Mouse (Mus musculus) liver, postnatal 0 days (tissue): ENCODE data around the gene Gse1. TPM values are rescaled to one million over a fixed set of nuclear protein-coding genes. Genes with fewer than 3 reads are reported as not detected.

ENCODE experiments used
- ATAC-seq: fragments of 200-750 bp; cut with Nextera tagmentation; 2 replicates; pipeline ENCODE4 v1.8.0; 2017; ENCODE audit warnings: mild to moderate bottlenecking, moderate library complexity
- DNase-seq: peaks from one replicate; pipeline ENCODE4 v3.0.0-alpha.2; 2016
- H3K27ac ChIP-seq: fragments of 300-500 bp; sonication (generic); 2 replicates; pipeline ENCODE4 v1.5.1; 2014; ENCODE audit warnings: antibody characterized with exemption, moderate library complexity, mild to moderate bottlenecking, low read depth
- H3K27me3 ChIP-seq: fragments of 300-500 bp; sonication (generic); 2 replicates; pipeline ENCODE4 v1.6.1; 2014; ENCODE audit warnings: low read length, control low read depth, mixed read lengths; ENCODE audit not compliant: insufficient read depth
- H3K36me3 ChIP-seq: fragments of 300-500 bp; sonication (generic); replicated peaks from 2 replicates; pipeline ENCODE4 v1.6.1; 2014; ENCODE audit warnings: mild to moderate bottlenecking, control low read depth, low read length, moderate library complexity, mixed read lengths; ENCODE audit not compliant: insufficient read depth
- H3K4me1 ChIP-seq: fragments of 300-500 bp; sonication (generic); 2 replicates; pipeline ENCODE4 v1.6.1; 2014; ENCODE audit warnings: antibody characterized with exemption, mild to moderate bottlenecking, control low read depth; ENCODE audit not compliant: insufficient read depth
- H3K4me2 ChIP-seq: fragments of 300-500 bp; sonication (generic); 2 replicates; pipeline ENCODE4 v1.6.1; 2014; ENCODE audit warnings: low read depth, mild to moderate bottlenecking, low read length, moderate library complexity, mixed read lengths
- H3K4me3 ChIP-seq: fragments of 300-500 bp; sonication (generic); 2 replicates; pipeline ENCODE4 v1.5.1; 2014; ENCODE audit warnings: low read depth, low read length
- H3K9ac ChIP-seq: fragments of 300-500 bp; sonication (generic); replicated peaks from 2 replicates; pipeline ENCODE4 v1.6.1; 2014; ENCODE audit warnings: mild to moderate bottlenecking, moderate library complexity
- H3K9me3 ChIP-seq: fragments of 300-500 bp; sonication (generic); 2 replicates; pipeline ENCODE4 v1.6.1; 2016; ENCODE audit warnings: mild to moderate bottlenecking, control low read depth, low read length, mixed read lengths
- CTCF ChIP-seq: sonication (generic); IDR thresholded peaks from 2 replicates; pipeline ENCODE4 v1.5.1; 2016; ENCODE audit warnings: antibody characterized with exemption, low read depth
- EP300 ChIP-seq: IDR thresholded peaks from 2 replicates; pipeline ENCODE4 v1.6.1; 2016; ENCODE audit warnings: antibody characterized with exemption, low read depth, mild to moderate bottlenecking
- WGBS: fragments of 180-500 bp; shearing (Covaris S2); extraction: QIAGEN DNeasy Blood & Tissue Kit; methylation state at CpG from one replicate; pipeline ENCODE4 v1.1.7; 2014; ENCODE audit not compliant: insufficient replicate concordance; 5-methylcytosine and 5-hydroxymethylcytosine counted together
- microRNA-seq: library from miRNA; unstranded; fragments of <30 nt; microRNA quantifications from one replicate; pipeline ENCODE4, GENCODE M21; 2016
- polyA plus RNA-seq: library from polyadenylated mRNA; unstranded; fragments of >200 nt; fragmentation: Nextera tagmentation; extraction: Ambion mirVana; gene quantifications from 2 replicates; pipeline ENCODE4 v1.2.1, GENCODE M21; 2015

The Gse1 gene
- polyA plus RNA-seq, 1 experiment from 2014 or later: 7.7 TPM

DNA sequence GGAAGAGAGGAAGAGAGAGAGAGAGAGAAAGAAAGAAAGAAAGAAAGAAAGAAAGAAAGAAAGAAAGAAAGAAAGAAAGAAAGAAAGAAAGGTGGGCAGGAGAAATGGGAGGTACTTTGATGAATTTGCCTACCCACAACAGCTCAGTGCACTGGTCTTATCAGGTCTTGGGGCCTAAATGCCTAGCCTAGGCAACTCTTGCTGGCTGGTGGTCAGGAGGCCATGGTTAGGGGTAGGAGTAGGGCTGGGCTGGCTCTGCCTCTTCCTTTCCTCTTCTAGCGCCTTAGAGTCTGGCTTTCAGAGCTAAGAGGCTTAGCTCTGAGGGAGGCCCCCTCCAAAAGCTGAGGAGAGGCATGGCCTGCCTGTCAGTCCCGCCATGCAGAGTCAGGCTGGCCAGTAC is 395.4 kb downstream of the Gse1 start:
- Histone ChIP-seq H3K4me2 (no peak overlapping the region), H3K27me3 (no peaks in the 10 kb centered on the region), H3K36me3 (no peaks in the 10 kb centered on the region), H3K4me1 (peaks cover 19% of the 10 kb centered on the region), H3K4me3 (no peak overlapping the region), H3K9ac (no peak overlapping the region), H3K27ac (no peak overlapping the region), H3K9me3 (no peaks in the 10 kb centered on the region)
- WGBS: 65% methylated on average over 2 of the region's 2 CpGs
- no peak for ATAC-seq
- no peak for DNase-seq
- TF ChIP-seq CTCF (no peak), EP300 (no peak)

DNA sequence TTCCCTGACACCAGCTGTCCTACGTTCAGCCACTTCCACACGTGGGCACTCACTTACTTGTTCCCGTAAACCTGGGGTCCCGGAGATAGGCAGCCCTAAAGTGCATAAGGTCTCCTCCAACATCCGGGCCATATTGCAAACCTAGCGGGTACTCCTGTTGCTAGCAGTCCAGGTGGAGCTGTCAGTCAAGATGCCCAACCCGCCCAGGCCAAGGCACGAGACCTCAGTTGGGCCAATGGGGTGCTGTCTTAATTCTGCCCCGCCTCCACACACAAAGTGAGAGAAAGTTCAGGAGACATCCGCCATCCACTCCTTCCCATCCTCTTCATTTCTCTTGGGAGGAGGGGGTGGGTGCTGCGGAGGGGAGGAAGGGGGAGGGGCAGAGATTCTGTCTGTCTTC is 398.2 kb downstream of the Gse1 start:
- H3K4me1 ChIP-seq: peaks cover 6% of the 10 kb centered on the region
- no peaks in the 10 kb centered on the region for H3K27me3 ChIP-seq
- no peak overlapping the region for H3K4me2 ChIP-seq
- DNase-seq (no peak), ATAC-seq (no peak)
- no peaks in the 10 kb centered on the region for H3K9me3 ChIP-seq
- H3K4me3 ChIP-seq: no peak overlapping the region
- H3K27ac ChIP-seq: no peak overlapping the region
- H3K36me3 ChIP-seq: no peaks in the 10 kb centered on the region
- no peak for TF ChIP-seq EP300
- no peak for TF ChIP-seq CTCF
- H3K9ac ChIP-seq: no peak overlapping the region
- WGBS: 81% methylated on average over 11 of the region's 11 CpGs

DNA sequence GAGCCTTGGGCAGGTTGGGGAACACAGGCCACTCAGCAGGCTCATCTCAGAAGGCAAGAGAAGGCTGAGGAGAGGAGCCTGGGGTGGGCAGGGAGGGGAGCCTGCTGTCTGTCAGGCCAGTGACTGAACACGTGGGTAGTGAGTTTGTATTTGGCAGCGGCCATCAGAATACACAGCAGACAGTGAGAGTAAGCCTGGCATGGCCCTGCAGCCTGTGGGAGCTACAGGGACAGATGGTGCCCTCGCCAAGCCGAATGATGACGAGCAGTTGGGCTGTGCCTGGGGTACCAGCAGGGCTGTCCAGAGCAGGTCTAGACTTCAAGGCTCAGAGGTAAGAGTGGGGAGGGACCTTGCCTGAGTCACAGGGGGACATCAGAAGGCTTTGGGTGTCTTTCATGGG is 399.0 kb downstream of the Gse1 start:
- Histone ChIP-seq H3K27me3 (no peaks in the 10 kb centered on the region), H3K4me1 (no peaks in the 10 kb centered on the region), H3K27ac (no peak overlapping the region), H3K9me3 (no peaks in the 10 kb centered on the region), H3K4me3 (no peak overlapping the region), H3K36me3 (no peaks in the 10 kb centered on the region), H3K4me2 (no peak overlapping the region), H3K9ac (no peak overlapping the region)
- no peak for ATAC-seq
- TF ChIP-seq EP300 (no peak), CTCF (no peak)
- no peak for DNase-seq
- whole genome bisulfite sequencing: 76% methylated on average over 5 of the region's 5 CpGs

DNA sequence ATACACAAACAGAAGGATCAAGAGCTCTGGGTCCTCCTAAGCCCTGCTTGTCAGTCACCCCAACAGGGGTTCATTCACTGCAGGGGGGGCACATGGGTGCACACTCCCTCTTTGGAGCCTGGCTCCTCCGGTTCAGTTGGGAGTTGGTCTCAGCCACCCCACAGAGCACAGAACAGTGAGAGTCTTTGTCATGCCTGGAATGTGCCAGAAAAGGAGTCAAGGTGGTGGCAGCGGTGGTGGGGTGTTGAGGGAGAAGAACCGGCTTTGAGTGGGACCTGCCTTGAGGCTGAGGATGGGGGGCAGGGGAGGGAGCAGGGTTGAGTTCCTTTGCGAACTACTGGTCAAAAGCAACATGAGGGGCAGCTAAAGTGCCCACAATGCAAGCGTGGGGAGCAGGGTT is 401.8 kb downstream of the Gse1 start:
- DNase-seq (no peak), ATAC-seq (no peak)
- no peak overlapping the region for H3K4me2 ChIP-seq
- TF ChIP-seq CTCF (no peak), EP300 (no peak)
- H3K36me3 ChIP-seq: no peaks in the 10 kb centered on the region
- 62% methylated on average over 5 of the region's 5 CpGs for WGBS
- peaks cover 15% of the 10 kb centered on the region for H3K27me3 ChIP-seq
- no peak overlapping the region for H3K27ac ChIP-seq
- H3K4me3 ChIP-seq: no peak overlapping the region
- H3K4me1 ChIP-seq: peaks cover 12% of the 10 kb centered on the region
- H3K9me3 ChIP-seq: no peaks in the 10 kb centered on the region
- no peak overlapping the region for H3K9ac ChIP-seq

DNA sequence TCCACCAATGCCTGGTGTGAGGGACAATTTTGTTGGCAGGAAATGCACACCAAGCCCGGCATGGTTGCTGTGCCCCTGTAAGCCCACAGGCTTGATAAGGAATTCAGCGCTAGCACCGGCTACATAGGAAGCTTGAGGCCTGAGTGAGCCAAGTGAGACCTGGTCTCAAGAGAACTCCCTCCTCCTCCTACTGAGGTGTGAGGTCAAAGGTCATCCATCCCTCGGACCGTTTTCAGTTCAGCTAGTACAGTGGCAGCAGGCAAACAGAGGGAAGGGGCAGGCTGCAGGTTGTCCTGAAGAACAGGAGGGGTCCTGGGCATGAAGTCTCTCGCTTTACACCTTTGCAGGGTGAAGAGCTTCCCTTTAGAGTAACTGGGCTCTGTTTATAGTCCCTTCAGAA is 402.6 kb downstream of the Gse1 start:
- H3K9me3 ChIP-seq: no peaks in the 10 kb centered on the region
- whole genome bisulfite sequencing: 29% methylated on average over 6 of the region's 6 CpGs
- peaks cover 12% of the 10 kb centered on the region for H3K4me1 ChIP-seq
- no peak overlapping the region for H3K9ac ChIP-seq
- ATAC-seq (no peak), DNase-seq (no peak)
- no peak overlapping the region for H3K4me3 ChIP-seq
- H3K4me2 ChIP-seq: no peak overlapping the region
- no peak overlapping the region for H3K27ac ChIP-seq
- no peaks in the 10 kb centered on the region for H3K36me3 ChIP-seq
- TF ChIP-seq EP300 (no peak), CTCF (no peak)
- peaks cover 15% of the 10 kb centered on the region for H3K27me3 ChIP-seq

Small RNA genes lying within 50 kb of the gene (microRNA-seq; reads per million reads assigned to microRNA genes)
- gene Gm22715: not detected
- not detected for gene Mir7687

Other genes with a start within 250 kb of the Gse1 start
- 2.1 and 2.5 TPM in 2 replicates for gene Crispld2, start 236.0 kb upstream of the Gse1 start, polyA plus RNA-seq
- gene Zdhhc7, start 127.0 kb upstream of the Gse1 start, polyA plus RNA-seq: 9.9 and 10.8 TPM in 2 replicates
- gene 6430548M08Rik, start 114.3 kb upstream of the Gse1 start, polyA plus RNA-seq: 4.9 and 5.1 TPM in 2 replicates
- gene Fam92b, start 51.0 kb upstream of the Gse1 start, polyA plus RNA-seq: not detected in 2 replicates